Mouse (Mus musculus): ENCODE results near the gene Ralgapa2. TPM values are rescaled to one million over a fixed set of nuclear protein-coding genes. Genes with fewer than 3 reads are reported as not detected.

Ralgapa2 gene
- total and polyA plus RNA-seq, 2 experiments from 2014 or later, result 9.5 to 29.0 TPM

- no peak for TF ChIP-seq CTCF (IDR thresholded peaks at IDR 0.05; ENCODE audit: low read depth)
- ATAC-seq, result no peak
- H3K9me3 ChIP-seq (ENCODE audit: low read length), result no peaks in the 10 kb centered on the region
Measured at GRCm38 (mm10) chr2:146239196-146239747, 272.9 kb downstream of the Ralgapa2 start.

GRCm38 (mm10) chr2:146231485-146231884, 280.7 kb downstream of the Ralgapa2 start:
- ATAC-seq (no peak), DNase-seq (ENCODE audit: low spot score) (no peak)
- H3K9me3 ChIP-seq (ENCODE audit: low read length), result no peaks in the 10 kb centered on the region
- WGBS, result 96% methylated on average over 2 of the region's 2 CpGs
- H3K4me2 ChIP-seq (ENCODE audit: low read depth, low read length), result no peak overlapping the region
- H3K9ac ChIP-seq (replicated peaks; ENCODE audit: low read length), result no peak overlapping the region
- H3K27me3 ChIP-seq (ENCODE audit: insufficient read depth, low read length), result peaks cover 5% of the 10 kb centered on the region
- TF ChIP-seq CTCF (IDR thresholded peaks at IDR 0.05; ENCODE audit: low read depth), result no peak
- H3K4me1 ChIP-seq (ENCODE audit: insufficient read depth, low read length), result no peaks in the 10 kb centered on the region
- H3K4me3 ChIP-seq (ENCODE audit: low read length), result no peak overlapping the region
- H3K36me3 ChIP-seq (ENCODE audit: insufficient read depth, low read length), result no peaks in the 10 kb centered on the region
- no peak overlapping the region for H3K27ac ChIP-seq

More at GRCm38 (mm10) chr2:146239196-146239747, 272.9 kb downstream of the Ralgapa2 start:
- H3K27ac ChIP-seq, result no peak overlapping the region
- H3K4me1 ChIP-seq (ENCODE audit: insufficient read depth, low read length), result no peaks in the 10 kb centered on the region
- H3K9ac ChIP-seq (replicated peaks; ENCODE audit: low read length), result no peak overlapping the region
- 94% methylated on average over 4 of the region's 4 CpGs for WGBS
- no peak overlapping the region for H3K4me2 ChIP-seq (ENCODE audit: low read depth, low read length)
- H3K4me3 ChIP-seq (ENCODE audit: low read length), result no peak overlapping the region
- H3K27me3 ChIP-seq (ENCODE audit: insufficient read depth, low read length), result no peaks in the 10 kb centered on the region
- H3K36me3 ChIP-seq (ENCODE audit: insufficient read depth, low read length), result no peaks in the 10 kb centered on the region
- DNase-seq (ENCODE audit: low spot score), result no peak

- ATAC-seq (no peak), DNase-seq (ENCODE audit: low spot score) (no peak)
- H3K27ac ChIP-seq, result no peak overlapping the region
- no peak overlapping the region for H3K4me3 ChIP-seq (ENCODE audit: low read length)
- no peaks in the 10 kb centered on the region for H3K9me3 ChIP-seq (ENCODE audit: low read length)
- H3K4me1 ChIP-seq (ENCODE audit: insufficient read depth, low read length), result no peaks in the 10 kb centered on the region
- WGBS, result 54% methylated on average over 2 of the region's 2 CpGs
- H3K36me3 ChIP-seq (ENCODE audit: insufficient read depth, low read length), result no peaks in the 10 kb centered on the region
- peaks cover 13% of the 10 kb centered on the region for H3K27me3 ChIP-seq (ENCODE audit: insufficient read depth, low read length)
- TF ChIP-seq CTCF (IDR thresholded peaks at IDR 0.05; ENCODE audit: low read depth), result no peak
- no peak overlapping the region for H3K9ac ChIP-seq (replicated peaks; ENCODE audit: low read length)
- H3K4me2 ChIP-seq (ENCODE audit: low read depth, low read length), result no peak overlapping the region
Measured at GRCm38 (mm10) chr2:146228435-146228834, 283.7 kb downstream of the Ralgapa2 start.

- Histone ChIP-seq H3K4me1 (ENCODE audit: insufficient read depth, low read length) (no peaks in the 10 kb centered on the region), H3K27ac (no peak overlapping the region), H3K4me3 (ENCODE audit: low read length) (no peak overlapping the region), H3K9me3 (ENCODE audit: low read length) (no peaks in the 10 kb centered on the region), H3K36me3 (ENCODE audit: insufficient read depth, low read length) (no peaks in the 10 kb centered on the region), H3K4me2 (ENCODE audit: low read depth, low read length) (no peak overlapping the region), H3K9ac (replicated peaks; ENCODE audit: low read length) (no peak overlapping the region), H3K27me3 (ENCODE audit: insufficient read depth, low read length) (peaks cover 18% of the 10 kb centered on the region)
- WGBS, result 46% methylated on average over 3 of the region's 3 CpGs
- DNase-seq (ENCODE audit: low spot score), result peak; percentile 38
- TF ChIP-seq CTCF (IDR thresholded peaks at IDR 0.05; ENCODE audit: low read depth), result peak; percentile 45
- ATAC-seq, result no peak
Measured at GRCm38 (mm10) chr2:146227646-146228045, 284.5 kb downstream of the Ralgapa2 start.

- peak overlapping the region; percentile 76 for H3K4me2 ChIP-seq (ENCODE audit: low read depth, low read length)
- no peak overlapping the region for H3K9ac ChIP-seq (replicated peaks; ENCODE audit: low read length)
- no peak overlapping the region for H3K27ac ChIP-seq
- TF ChIP-seq CTCF (IDR thresholded peaks at IDR 0.05; ENCODE audit: low read depth), result no peak
- 0 out of 2 replicates have a peak overlapping the region, but pooled peaks have one; percentile 75 for H3K4me3 ChIP-seq (ENCODE audit: low read length)
- DNase-seq (ENCODE audit: low spot score) (peak; percentile 38), ATAC-seq (no peak)
- no peaks in the 10 kb centered on the region for H3K36me3 ChIP-seq (ENCODE audit: insufficient read depth, low read length)
- H3K9me3 ChIP-seq (ENCODE audit: low read length), result no peaks in the 10 kb centered on the region
- H3K4me1 ChIP-seq (ENCODE audit: insufficient read depth, low read length), result no peaks in the 10 kb centered on the region
- WGBS, result 21% methylated on average over 9 of the region's 9 CpGs
- H3K27me3 ChIP-seq (ENCODE audit: insufficient read depth, low read length), result peaks cover 18% of the 10 kb centered on the region
Measured at GRCm38 (mm10) chr2:146226484-146226883, 285.7 kb downstream of the Ralgapa2 start.

- no peak for DNase-seq (ENCODE audit: low spot score)
- peak overlapping the region; percentile 76 for H3K4me2 ChIP-seq (ENCODE audit: low read depth, low read length)
- no peaks in the 10 kb centered on the region for H3K4me1 ChIP-seq (ENCODE audit: insufficient read depth, low read length)
- H3K27ac ChIP-seq, result peak overlapping the region; percentile 4; the same call in 1 of the 2 replicates
- ATAC-seq, result no peak
- no peak for TF ChIP-seq CTCF (IDR thresholded peaks at IDR 0.05; ENCODE audit: low read depth)
- H3K9ac ChIP-seq (replicated peaks; ENCODE audit: low read length), result no peak overlapping the region
- 12% methylated on average over 6 of the region's 6 CpGs for WGBS
- peak overlapping the region; percentile 75 for H3K4me3 ChIP-seq (ENCODE audit: low read length)
- H3K36me3 ChIP-seq (ENCODE audit: insufficient read depth, low read length), result no peaks in the 10 kb centered on the region
- H3K9me3 ChIP-seq (ENCODE audit: low read length), result no peaks in the 10 kb centered on the region
- H3K27me3 ChIP-seq (ENCODE audit: insufficient read depth, low read length), result peaks cover 21% of the 10 kb centered on the region
Measured at GRCm38 (mm10) chr2:146225818-146226217, 286.3 kb downstream of the Ralgapa2 start.

GRCm38 (mm10) chr2:146224141-146224540, 288.0 kb downstream of the Ralgapa2 start:
- WGBS, result 10% methylated on average over 7 of the region's 7 CpGs
- Histone ChIP-seq H3K9me3 (ENCODE audit: low read length) (no peaks in the 10 kb centered on the region), H3K4me3 (ENCODE audit: low read length) (peak overlapping the region; percentile 75), H3K9ac (replicated peaks; ENCODE audit: low read length) (peak overlapping the region; percentile 80), H3K27ac (peak overlapping the region; percentile 88), H3K4me1 (ENCODE audit: insufficient read depth, low read length) (peaks cover 1% of the 10 kb centered on the region; the same call in 1 of the 2 replicates), H3K4me2 (ENCODE audit: low read depth, low read length) (peak overlapping the region; percentile 76), H3K27me3 (ENCODE audit: insufficient read depth, low read length) (peaks cover 23% of the 10 kb centered on the region), H3K36me3 (ENCODE audit: insufficient read depth, low read length) (no peaks in the 10 kb centered on the region)
- no peak for TF ChIP-seq CTCF (IDR thresholded peaks at IDR 0.05; ENCODE audit: low read depth)
- ATAC-seq (no peak), DNase-seq (ENCODE audit: low spot score) (no peak)

Measured in hindbrain, postnatal 0 days (tissue).